In the genomic region with DNA sequence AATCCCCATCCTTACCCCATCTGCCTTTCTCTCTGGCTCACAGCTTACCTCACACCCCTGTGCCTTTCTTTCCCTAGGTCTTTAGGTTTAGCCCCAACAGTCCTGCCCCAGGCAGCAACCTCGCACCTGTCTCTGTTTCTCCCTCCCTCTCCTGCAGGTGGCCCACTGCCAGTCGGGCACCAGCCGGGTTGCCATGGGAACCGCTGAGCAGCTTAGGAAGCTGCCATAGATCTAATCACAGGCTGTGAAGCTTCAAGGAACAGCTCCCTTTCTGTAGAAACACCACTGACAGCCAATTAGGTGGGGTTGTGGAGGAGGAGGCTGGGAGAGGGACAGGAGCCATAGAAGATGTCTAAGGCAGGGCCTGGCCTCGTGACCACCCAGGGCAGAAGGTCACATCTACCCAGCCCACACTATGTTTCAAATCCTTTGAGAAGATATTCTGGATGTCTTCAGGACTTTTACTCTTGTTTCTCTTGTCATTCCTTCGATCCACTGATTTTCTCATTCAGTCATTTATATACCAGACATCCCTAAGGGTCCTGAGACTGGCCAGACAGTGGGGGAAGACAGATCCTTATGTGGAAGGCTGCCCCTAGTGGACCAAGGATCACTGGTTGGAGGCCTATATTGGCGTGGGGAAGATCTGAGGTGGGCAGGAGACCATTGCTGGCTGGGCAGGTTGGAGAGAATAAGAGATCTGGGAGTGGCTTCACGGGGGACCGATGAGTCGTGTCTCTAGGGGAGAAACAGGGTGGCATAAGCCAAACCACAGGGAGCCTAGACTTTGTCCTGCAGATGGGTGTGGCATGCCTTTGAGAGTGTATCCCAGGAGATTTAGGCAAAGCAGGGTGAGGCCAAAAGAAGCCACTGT, we compare ENCODE assay signal across 10 mouse cellular contexts.
A peak's percentile ranks its signal among the peaks of the same experiment; 100 is the strongest.
DNase-seq lines count a peak whose midpoint lies in the region; ATAC-seq lines count a peak whose summit lies in the region.
"Had no signal": no experiment of that assay in that cellular context is flagged by ENCODE, and none has a peak within 500 bp of the region (broad histone marks: within the 10 kb centered on the region; RNA-seq: fewer than 3 reads in every experiment).

No protein-coding gene starts in this region.

- H3K9me3 ChIP-seq in neural tube, embryonic 15.5 days (replicated peaks): no peaks in the 10 kb centered on the region; the same call in 1 of the 2 replicates
- H3K9me3 ChIP-seq: limb, embryonic 15.5 days; stomach, embryonic 15.5 days had no signal

- 0 out of 2 replicates have a peak, but pooled peaks have one; percentile 62 for ATAC-seq in neural tube, embryonic 15.5 days (ENCODE audit: low FRiP score)

- no peak overlapping the region for H3K9ac ChIP-seq in neural tube, embryonic 15.5 days (replicated peaks)
- H3K9ac ChIP-seq: limb, embryonic 15.5 days; stomach, embryonic 15.5 days had no signal

- H3K4me1 ChIP-seq in neural tube, embryonic 15.5 days: peaks cover 25% of the 10 kb centered on the region
- H3K4me1 ChIP-seq: limb, embryonic 15.5 days; stomach, embryonic 15.5 days had no signal

- H3K36me3 ChIP-seq in neural tube, embryonic 15.5 days: no peaks in the 10 kb centered on the region
- H3K36me3 ChIP-seq: limb, embryonic 15.5 days; stomach, embryonic 15.5 days had no signal

- 29% methylated on average over 10 of the region's 10 CpGs for WGBS in neural tube, embryonic 15.5 days

- H3K4me2 ChIP-seq in neural tube, embryonic 15.5 days: no peak overlapping the region
- H3K4me2 ChIP-seq: limb, embryonic 15.5 days; stomach, embryonic 15.5 days had no signal

- peak; percentile 24 for DNase-seq in adrenal gland, postnatal 10 days
- DNase-seq in adrenal gland, adult 2 months: no peak
- peak; percentile 94 to 95 for DNase-seq in cerebellum, postnatal 14 days
- DNase-seq in frontal cortex, postnatal 36 days (ENCODE audit: low spot score in 2 of 2): peak; percentile 81 to 84
- peak; percentile 80 to 84 for DNase-seq in left cerebral cortex, adult 18-20 months (ENCODE audit: low spot score in 2 of 2)
- no peak for DNase-seq in liver
- DNase-seq in spleen, adult 12 weeks (ENCODE audit: low spot score): no peak

- H3K4me3 ChIP-seq in neural tube, embryonic 15.5 days (replicated peaks): no peak overlapping the region
- H3K4me3 ChIP-seq: limb, embryonic 15.5 days; stomach, embryonic 15.5 days had no signal

- H3K27ac ChIP-seq in neural tube, embryonic 15.5 days (replicated peaks): peak overlapping the region; percentile 60; the same call in 1 of the 2 replicates
- H3K27ac ChIP-seq: limb, embryonic 15.5 days; stomach, embryonic 15.5 days had no signal

- H3K27me3 ChIP-seq in neural tube, embryonic 15.5 days (replicated peaks): no peaks in the 10 kb centered on the region; the same call in 1 of the 2 replicates
- H3K27me3 ChIP-seq: limb, embryonic 15.5 days; stomach, embryonic 15.5 days had no signal

Comparison
In these comparisons a context has a peak if more than half of its experiments do, and no peak if none do; other contexts are left out.
1. DNase-seq: peak in adrenal gland, postnatal 10 days (single experiment), cerebellum, postnatal 14 days (2 of 2), frontal cortex, postnatal 36 days (2 of 2) and left cerebral cortex, adult 18-20 months (2 of 2); none in adrenal gland, adult 2 months (single experiment), liver (single experiment) and spleen, adult 12 weeks (single experiment).